Mouse (Mus musculus) right cerebral cortex, adult 18-20 months (tissue): Measurements from ENCODE around the gene Pitpnc1.

ENCODE experiments used
- DNase-seq: peaks from one replicate; pipeline ENCODE4 v3.0.0; 2022; ENCODE audit warnings: mixed read lengths

Pitpnc1 gene

DNA sequence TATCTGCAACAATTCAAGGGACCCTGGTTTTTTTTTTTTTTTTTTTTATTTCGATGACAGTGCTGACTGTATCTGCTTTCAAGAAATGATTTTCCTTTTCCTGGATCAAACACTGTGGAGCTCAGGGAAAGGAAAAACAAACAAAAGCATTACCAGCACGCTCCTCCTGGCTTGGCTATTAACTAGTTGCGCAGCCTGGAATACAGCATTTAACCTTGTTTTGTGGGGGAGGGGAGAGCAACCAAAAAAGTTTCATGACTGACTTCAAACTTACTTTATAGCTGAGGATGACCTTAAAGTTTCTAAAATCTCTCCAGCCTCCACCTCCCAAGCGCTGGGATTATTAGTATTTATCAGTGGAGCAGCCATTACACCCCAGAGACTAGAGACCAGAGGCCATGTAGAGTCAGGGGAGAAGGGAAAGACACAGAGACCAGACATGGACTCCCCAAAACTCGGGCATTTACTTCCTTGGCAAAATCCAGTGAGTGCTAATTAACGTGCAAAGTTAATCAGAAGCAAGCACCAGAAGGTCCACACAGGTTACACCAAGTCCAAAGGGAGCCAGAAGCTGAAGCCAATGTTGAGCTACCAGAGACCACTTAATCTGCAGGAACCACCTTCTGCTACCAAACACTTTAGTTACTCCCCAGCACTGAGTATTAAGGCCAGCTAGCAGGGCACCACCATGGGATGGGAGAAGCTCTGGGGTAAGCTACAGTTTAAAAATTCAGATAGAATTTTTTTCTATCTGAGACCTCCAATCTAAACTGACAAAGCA, 3.7 kb downstream of the Pitpnc1 start:
- no peak for DNase-seq

DNA sequence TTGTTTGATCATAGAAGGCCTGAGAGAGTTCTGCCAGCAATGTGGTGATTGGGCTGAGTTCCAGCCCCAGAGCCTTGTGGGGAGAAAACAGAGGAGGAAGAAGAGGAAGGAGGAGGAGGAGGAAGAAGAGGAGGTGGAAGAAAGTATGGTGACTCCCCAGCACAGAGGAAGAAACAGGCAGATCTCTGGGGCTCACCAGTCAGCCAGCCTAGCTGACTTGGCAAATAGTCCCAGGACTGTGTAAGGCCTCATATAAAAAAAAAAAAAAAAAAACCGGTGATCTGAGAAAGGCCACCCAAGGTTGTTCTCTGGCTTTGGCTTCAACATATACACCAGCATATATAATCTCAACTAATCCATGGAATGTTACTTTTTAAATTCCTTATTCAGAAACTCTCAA, 4.5 kb downstream of the Pitpnc1 start:
- no peak for DNase-seq

DNA sequence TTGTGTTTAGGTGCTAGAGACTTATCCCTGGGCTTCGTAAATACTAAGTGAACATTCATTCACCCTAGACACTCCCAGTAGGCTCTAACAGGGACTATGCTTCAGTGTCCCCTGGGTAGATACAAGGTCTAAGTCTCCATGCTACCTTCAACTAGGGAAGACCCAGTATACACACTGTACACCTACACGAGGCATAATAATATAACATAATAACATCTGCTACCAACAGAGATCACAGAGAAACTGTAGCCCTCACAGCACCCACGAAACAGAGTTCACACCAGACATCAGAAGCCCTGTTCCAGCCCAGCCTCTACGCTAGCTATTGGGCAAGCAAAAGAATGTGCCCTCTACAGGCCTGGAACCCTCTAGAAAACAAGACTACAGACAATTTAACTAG, 5.5 kb downstream of the Pitpnc1 start:
- no peak for DNase-seq

DNA sequence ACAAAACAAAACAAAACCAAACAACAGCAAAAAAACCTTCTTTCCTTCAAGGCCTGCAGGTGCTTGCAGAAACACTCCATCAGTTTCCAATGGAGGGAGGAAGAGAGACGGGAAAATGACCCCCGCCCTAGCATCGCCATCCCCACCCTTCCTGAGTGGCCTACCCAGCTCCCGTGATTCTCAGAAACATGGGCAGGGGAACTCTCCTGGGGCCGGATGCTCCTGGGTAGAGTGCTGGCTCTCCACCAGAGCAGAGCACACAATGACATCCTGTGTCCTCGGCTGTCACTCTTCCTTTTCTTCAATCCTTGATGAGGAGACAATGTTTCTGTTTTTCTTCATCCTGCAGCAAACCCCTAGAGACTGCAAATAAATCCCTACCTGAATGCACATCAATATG, 6.4 kb downstream of the Pitpnc1 start:
- no peak for DNase-seq

DNA sequence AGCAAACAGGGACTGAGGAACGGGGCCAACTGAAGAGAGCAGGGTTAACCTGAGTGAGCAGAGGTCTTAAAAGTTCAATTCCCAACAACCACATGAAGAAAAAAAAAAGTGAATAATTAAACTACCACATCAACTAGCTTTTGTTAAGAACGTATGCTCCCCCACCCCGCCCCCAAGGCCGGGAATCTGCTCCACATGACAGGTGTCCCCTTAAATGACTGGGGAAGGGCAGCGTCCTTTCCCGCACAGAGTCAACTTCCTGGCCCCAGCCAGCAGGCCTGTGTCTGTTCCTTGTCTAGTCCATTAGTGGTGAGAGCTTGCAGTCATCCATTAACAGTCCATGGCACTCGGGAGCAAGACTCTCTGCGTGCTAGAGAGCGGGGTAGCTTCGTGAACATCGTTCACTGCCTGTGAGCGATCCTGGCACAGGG, 7.2 kb downstream of the Pitpnc1 start:
- DNase-seq = no peak

DNA sequence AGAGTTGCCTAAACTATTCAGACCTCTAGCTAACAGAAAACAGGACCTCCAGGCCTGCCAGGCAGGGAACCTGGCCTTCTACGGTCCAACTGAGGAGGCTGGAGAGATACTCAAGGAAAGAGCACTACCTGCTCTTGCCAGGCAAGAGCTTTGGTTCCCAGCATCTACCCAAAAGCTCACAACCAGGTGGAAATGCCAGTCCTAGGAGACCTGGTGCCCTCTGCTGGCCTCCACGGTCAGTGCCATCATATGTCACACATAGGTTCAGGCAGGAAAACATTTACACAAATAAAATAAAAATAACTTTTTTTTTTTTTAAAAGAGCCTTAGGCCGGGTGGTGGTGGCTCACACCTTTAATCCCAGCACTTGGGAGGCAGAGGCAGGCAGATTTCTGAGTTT, 8.0 kb downstream of the Pitpnc1 start:
- no peak for DNase-seq

DNA sequence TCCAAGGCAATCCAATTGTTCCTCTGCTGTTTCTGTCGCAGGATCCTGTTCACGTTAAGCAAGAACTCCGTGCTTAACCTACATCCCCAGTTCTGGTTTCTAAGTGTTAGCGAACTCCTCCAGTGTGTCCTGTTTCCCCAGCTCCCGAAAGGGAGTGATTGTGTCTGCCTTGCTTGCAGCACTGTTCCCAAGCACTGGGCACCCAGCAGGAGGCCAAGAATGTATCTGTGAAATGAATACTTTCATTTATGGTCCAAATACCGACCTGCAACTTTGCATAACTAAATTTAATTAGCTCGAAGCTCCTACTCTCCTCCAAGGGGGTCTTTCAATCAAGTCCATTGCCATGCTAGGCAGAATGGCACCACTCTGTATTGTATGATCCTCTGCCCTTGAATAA, 10.7 kb downstream of the Pitpnc1 start:
- DNase-seq = no peak

DNA sequence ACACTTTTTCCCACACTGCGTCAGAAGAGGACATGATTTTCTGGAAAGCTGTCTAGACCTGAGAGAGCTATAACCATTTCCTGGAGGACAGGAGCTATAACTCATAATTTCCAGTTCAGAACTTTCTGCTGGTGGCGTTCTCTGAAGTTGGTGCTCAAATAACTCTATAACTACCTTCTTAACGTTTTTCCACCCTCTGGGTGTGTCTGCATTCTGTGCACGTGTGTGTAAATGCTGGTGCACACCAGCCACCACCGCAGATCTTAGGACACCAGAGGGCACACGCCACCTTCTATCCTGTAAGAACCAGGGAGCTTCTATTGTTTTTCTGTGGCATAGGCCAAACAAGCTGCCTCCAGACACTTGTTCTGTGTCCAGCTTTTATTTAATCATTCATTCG, 11.5 kb downstream of the Pitpnc1 start:
- DNase-seq = no peak

DNA sequence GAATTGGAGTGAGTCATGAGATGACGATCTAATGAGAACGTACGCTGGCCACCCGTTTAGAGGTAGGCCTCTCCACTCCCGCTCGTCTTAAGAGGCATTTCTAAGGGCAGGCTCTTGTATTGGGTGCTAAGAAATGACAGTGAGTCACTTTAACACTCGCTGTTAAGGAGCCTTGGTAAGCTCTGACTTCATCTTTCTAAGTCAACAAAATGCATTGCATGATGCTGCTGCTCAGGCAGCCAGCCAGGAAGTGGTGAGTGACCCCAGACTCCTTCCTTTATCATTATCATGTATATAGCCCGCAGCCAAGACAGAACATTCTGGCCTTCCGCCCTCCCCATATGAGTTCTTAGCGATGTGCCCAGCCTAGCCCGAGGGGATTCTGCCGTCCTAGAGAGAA, 12.2 kb downstream of the Pitpnc1 start:
- no peak for DNase-seq

DNA sequence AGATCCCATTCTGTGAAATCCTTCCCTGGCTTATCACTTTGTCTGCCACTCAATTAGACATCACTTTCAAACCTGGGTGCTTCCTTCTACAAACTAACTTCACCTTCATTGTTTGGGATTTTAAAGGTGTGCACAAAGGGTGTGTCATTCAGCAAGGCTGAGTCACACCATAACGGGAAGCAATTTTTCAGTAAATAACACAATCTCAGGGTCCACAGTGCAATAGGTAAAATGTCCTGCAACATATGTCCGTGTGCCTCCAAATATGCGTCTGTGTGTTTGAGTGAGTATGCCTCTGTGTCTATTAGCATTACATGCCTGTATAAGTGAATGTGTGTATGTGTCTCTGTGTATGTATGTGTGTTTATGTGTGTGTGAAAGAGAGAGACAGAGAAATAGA, 13.2 kb downstream of the Pitpnc1 start:
- no peak for DNase-seq

DNA sequence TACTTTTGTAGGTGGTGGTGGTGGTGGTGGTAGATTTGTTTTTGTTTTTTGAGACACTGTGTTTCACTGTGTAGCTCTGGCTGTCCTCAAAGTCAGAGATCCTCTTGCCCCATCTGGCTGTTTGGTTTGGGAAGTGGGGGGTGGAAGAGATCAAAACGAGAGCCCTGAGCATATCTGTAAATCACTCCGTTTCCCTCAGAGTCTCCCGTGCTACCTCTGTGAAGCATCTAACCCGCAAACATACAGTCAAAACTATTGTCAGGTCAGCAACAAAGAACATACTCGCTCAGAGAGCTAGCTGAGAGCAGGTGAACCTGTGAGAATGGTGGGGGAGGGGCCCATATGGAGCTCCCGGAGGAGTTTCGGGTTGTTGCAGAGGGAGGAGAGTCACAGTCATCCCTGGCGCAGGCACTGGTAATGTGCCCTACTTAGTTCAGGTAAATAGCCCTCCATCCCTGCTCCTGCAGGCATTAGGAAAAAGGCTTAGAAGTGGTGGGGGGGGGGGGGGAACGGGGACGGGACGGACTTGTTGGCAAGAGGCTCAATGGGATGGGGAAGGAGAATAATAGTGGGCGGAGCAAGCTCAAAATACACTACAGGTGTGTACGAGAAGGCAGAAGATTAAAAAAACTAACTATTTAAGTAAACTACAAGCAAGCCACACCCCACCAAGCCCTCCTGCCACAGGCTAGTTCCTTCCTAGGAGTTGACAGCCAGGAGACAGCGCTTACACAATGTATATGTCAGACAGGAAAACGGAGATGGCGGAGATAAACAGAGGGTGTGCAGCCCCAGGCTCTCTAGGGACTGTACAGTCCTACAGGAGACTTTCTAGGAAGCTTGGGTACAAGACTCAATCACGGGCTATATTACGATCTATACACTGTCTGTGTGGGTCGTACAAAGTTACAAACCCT, 15.7 kb downstream of the Pitpnc1 start:
- DNase-seq = no peak

DNA sequence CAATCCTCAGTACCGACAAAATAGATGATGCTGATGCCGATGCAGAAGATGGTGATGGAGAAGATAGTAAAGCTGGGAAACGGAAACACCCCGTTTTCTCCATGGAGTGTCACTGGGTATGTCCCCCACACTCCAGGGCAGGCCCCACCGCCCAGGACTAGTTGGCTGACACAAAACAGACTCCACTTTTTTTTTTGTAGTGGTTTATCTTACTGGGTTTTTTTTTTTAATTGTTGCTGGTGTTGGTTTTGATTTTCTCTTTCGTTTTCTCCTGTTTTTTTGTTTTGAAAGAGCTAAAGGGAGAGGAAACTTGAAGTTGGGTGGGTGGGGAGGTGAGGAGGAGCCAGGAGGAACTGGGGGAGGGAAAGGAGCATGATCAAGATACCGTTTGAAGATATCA, 18.4 kb downstream of the Pitpnc1 start:
- DNase-seq = no peak

DNA sequence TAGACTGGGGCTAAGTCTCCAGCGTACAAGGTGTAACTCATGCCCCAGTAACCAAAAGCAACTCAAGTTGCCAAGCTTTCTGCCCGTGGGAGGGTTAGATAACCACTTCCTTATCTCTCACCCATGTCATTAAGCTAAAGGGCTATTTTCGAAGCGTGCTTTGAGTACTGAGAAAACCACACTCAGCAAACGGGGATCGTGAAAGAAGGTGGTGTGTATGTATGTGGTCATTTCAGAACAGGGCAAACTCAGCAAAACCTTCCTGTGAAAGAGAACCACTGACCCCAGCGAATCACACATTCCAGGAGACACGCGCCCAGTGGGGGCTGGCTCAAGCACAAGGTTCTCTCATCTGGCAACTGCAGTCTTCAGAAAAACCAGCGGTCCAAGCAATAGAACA, 19.4 kb downstream of the Pitpnc1 start:
- peak; percentile 10 for DNase-seq

DNA sequence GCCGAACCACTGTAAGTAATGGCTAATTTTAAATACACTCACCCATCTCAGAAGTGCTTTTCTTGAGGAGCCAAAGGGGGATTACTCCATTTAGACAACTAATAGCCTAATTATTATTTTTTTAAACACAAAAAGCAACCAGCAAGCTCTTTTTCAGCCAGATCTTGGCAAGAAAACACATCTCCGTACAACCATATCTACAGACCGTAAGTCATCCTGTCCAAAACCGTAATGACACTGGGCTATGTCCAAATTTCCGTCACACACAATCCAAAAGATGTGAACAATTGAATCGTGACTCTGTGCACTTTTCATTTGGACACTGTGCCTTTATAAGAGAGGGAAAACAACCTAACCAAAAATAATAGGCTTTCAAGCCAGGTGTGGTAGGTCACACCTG, 20.4 kb downstream of the Pitpnc1 start:
- DNase-seq = no peak

DNA sequence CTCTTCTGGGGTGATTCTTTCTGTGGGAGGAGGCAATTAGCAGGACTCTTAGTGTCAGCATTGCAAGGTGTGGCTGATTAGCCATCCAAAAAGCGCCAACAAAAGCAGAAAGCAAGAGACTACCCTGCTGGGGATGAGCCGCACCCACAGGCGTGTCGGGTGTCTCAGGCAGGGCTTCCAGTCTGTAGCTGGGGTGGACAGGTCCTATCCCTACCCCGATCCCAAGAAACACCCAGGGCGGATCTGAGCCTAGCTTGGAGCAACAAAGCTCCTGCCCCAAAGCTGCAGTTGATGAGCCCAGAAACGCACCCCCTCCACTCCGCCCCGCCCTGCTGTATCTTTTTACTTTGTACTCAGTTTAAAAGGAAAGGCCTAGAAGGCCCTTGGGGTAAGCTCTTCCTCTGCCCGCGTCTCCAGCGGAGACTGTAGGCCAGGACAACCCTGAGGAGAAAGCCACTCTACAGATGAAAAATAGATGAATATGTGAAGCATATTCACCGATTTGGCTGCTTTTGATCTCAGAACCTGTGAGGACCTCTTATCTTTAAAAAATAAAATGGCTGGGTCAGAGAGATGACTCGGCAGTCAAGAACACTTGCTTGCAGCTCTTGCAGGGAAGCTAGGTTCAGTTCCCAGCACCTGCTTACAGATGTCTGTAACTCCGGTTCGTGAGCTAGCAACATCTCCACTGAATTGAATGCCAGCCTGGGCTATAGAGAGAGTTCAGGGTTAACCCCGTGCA, 21.2 kb downstream of the Pitpnc1 start:
- no peak for DNase-seq

DNA sequence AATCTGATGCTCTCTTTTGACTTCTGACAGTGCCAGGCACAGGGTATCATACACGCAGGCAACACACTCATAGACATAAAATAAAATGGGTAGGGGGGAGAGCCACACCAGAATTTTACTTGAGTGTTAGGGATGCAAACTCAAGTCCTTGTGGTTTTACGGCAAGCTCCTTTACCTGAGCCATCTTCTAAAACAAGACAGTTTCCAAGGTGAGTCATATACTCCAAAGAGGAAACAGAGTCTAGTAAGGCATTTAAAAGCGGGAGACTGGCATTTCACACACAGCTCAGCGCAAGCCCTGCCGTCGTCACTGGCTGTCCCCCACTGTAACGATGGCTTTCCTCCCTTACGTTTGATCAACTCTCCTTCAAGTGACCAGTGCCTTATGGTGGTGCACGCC, 22.6 kb downstream of the Pitpnc1 start:
- no peak for DNase-seq

DNA sequence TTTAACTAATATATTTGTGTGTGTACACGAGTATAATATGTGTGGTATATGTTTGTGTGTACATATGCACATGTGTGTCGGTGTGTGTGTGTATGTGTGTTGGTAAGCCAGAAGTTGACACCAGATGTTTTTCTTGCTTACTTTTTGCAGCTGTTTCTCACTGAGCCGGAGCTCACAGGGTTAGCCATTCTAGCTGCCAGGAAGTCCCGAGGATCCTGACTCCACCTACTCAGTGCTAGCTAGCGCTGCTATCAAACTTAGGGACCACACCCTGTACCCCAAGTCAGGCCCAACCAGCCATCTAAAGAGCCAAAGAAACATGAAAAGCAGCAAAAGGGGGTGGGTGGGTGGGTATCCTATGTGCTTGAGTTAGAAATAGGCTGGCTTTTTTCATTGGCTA, 23.1 kb downstream of the Pitpnc1 start:
- DNase-seq = no peak

DNA sequence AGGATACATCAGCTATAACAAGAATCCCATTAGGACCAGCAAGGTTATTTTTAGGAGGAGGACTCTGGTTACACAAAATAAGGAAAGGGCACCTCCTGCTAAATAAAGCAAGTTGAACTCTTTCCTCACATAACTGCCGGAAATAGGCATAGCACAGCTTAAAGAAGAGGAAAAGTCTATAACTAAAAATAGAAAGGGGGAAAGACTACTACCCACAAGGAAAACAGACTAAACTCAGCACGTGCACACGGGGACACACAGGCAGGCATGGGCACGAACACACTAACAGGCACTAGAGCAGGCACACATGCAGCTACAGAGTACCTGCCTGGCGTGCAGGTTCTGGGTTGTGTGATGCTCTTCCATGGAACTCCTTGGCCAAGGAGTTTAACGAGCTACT, 23.8 kb downstream of the Pitpnc1 start:
- no peak for DNase-seq

DNA sequence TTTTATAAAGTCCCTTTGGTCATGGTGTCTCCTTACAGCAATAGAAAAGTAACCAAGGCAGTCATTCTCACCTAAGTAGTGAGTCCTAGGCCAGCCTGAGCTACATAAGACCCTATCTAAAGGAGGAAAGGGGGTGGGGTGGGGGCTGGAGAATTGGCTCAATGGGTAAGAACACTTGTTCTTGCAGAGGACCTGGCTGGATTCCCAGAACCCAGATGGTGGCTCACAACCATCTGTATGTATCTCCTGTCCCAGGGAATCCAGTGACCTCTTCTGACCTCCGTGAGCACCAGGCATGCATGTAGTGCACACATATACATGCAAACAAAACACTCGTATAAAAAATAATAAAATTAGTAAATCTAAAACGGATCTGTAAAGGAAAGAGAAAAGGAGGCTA, 24.8 kb downstream of the Pitpnc1 start:
- DNase-seq = no peak

DNA sequence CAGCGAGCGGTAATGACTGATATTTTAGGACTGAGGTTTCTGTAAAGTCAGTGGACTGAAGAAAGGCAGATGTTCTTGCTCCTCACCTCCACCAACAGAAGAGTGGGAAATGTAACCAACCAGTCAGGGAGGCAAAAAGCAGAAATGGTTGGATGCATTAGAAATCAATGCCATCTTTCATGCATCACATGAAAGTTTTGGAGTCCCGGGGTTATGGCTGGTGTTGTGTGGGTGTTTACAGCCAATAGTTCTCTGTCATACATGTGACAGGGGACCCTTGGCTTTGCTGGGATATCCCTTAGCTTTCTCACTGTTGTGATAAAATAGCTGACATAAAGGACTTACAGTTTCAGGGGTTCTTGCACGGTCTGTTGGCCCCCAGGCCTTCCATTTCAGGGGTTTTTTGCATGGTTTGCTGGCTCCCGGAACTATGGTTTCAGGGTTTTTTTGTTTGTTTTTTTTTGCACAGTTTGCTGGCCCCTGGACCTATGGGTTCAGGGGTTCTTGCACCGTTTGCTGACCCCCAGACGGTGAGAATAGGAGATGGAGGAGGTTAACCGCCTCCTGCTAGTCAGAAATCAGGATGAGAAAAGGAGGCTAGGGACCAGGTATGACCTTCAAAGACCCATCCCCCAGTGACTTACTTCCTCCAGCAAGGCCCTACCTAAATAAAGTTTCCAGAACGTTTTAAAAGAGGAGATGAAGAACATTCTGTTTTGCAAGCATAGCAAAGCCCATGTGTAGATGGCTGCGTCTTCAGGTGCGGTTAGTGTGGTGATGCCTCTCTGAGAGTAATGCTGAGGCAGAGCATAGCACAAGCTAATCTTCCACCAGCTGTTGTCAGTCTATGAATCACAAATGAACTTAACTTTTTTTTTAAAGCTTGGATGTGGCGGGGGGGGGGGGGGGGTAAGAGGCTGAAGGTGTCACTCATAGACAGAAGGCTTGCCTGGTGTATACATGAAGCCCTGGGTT, 27.1 kb downstream of the Pitpnc1 start:
- no peak for DNase-seq

DNA sequence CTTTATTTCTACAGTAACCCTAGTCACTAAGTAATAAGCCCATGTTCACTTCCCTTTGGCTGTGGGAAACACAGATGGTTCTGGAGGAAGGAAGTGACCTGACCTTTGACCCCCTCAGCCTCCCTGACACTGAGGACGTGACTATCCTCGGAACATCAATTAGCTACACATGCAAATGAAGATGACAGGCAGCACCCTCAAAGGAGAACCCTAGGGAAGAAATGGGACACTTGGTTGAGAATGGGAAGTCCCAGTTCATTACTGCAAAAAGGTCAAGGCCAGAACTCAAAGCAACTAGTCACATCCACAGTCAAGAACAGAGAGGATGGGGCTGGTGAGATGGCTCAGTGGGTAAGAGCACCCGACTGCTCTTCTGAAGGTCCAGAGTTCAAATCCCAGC, 29.4 kb downstream of the Pitpnc1 start:
- DNase-seq = no peak

DNA sequence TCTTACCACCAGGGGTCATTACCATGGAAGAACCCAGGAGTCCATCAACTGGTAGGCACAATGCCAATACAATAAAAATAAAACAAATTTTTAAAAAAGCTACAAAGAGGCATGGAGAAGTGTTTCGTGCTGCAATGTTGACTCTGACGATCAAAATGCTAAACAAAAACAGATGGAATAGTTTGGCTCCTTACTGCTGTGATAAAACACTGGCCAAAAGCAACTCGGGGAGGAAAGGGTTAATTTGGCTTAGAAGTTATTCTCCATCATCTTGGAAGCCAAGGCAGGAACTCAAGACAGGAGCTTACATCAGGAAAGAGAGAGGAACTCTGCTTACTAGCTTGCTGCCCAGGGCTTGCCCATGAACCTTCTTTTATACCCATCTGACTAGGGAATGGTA, 32.4 kb downstream of the Pitpnc1 start:
- no peak for DNase-seq
